Mouse (Mus musculus) brain, embryonic 14.5 days (tissue): Measurements from ENCODE around the gene Rpl10a. TPM values are rescaled to one million over a fixed set of nuclear protein-coding genes. Genes with fewer than 3 reads are reported as not detected.
A peak's percentile ranks its signal among the peaks of the same experiment; 100 is the strongest.

ENCODE experiments used
- DNase-seq: peaks from one replicate; pipeline ENCODE4 v3.0.0-alpha.2; 2011; ENCODE audit warnings: low read depth
- CTCF ChIP-seq: fragments of 200-500 bp; IDR thresholded peaks from 2 replicates; pipeline ENCODE4 v1.5.1; 2012; ENCODE audit warnings: inconsistent platforms, mild to moderate bottlenecking, moderate library complexity, borderline replicate concordance; ENCODE audit not compliant: insufficient read depth, insufficient read length; ENCODE audit errors: extremely low read depth
- POLR2A ChIP-seq: fragments of 200-500 bp; IDR thresholded peaks from 2 replicates; pipeline ENCODE4 v1.6.1; 2012; ENCODE audit warnings: mild to moderate bottlenecking, inconsistent platforms, borderline replicate concordance; ENCODE audit not compliant: poor library complexity, insufficient read depth, insufficient read length, severe bottlenecking; ENCODE audit errors: extremely low read depth
- polyA plus RNA-seq: library from polyadenylated mRNA; depleted of rRNA; stranded (reverse); fragments of >200 nt; gene quantifications from 2 replicates; pipeline ENCODE4 v1.2.3, GENCODE M21; 2012; rRNA removed

Rpl10a gene
- polyA plus RNA-seq: 1,651 and 1,905 TPM in 2 replicates

- peak; percentile 98 for DNase-seq
- TF ChIP-seq CTCF: peak; percentile 77
- TF ChIP-seq POLR2A: peak; percentile 67; the same call in 1 of the 2 replicates
These were observed at the start of gene Rpl10a for GRCm38 (mm10) chr17:28328366-28328928. TSS of gene Rpl10a (plus strand) at chr17:28328471.

GRCm38 (mm10) chr17:28279236-28279635 lies 49.0 kb upstream of the Rpl10a start:
- no peak for TF ChIP-seq POLR2A
- no peak for TF ChIP-seq CTCF
- no peak for DNase-seq

DNA sequence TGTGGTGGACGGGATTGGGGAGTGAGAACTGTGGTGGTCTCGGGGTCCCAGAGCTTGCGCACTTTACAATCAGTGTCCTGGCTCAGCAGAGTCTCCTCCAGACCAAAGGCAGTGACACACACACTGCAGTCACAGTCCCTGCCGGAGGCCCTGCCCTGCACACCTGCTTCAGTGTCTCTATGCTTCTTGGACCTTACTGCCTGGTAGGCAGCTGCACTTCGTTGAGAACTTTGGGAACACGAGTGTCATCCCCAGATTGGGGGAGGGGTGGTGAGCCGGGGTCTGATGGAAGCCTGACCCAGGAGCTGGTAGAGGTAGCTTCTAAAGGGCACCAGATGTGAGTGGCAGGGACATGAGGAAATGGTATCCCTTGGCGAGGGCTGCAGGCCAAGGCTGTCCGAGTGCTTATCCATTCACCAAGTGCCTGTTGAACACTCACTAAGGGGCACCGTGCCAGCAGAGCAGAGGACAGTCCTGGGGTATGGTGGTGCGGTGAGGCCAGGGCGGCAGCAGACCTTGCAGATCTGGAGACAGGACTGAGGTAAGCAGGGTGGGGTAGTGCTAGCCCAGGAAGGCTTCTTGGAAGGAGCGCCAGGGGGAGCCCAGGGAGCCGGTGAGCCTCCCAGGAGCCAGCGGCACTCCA lies 48.4 kb upstream of the Rpl10a start:
- no peak for DNase-seq
- TF ChIP-seq POLR2A (no peak), CTCF (no peak)

GRCm38 (mm10) chr17:28280423-28280800 lies 47.9 kb upstream of the Rpl10a start:
- DNase-seq: no peak
- TF ChIP-seq POLR2A (no peak), CTCF (no peak)

- DNase-seq: no peak
These were observed 47.4 kb upstream of the Rpl10a start for GRCm38 (mm10) chr17:28280831-28281377.

DNA sequence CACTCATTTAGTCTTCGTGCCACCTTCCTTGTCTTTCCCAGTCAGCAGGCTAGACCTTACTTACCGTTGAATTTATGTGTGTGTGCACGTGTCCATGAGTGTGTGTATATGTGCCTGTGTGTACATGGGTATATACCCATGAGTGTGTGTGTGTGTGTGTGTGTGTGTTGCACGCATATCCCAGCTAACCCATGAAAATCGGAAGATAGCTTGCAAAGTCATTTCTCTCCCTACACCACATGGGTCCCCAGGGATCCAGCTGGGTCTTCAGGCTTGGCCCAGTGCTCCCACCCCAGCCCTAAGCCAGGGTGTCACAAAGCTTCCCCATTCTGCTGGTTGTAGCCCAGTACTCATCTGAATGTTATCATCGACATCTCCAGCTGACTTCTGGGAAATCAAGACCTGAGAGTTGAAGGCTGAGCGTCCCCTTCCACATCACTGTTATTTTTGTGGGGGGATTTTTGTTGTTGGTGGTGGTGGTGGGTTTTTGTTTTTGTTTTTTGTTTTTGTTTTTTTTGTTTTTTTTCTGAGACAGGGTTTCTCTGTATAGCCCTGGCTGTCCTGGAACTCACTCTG lies 46.3 kb upstream of the Rpl10a start:
- no peak for DNase-seq
- TF ChIP-seq CTCF: no peak
- TF ChIP-seq POLR2A: no peak

More at GRCm38 (mm10) chr17:28280831-28281377, 47.4 kb upstream of the Rpl10a start:
- no peak for TF ChIP-seq CTCF
- no peak for TF ChIP-seq POLR2A

DNA sequence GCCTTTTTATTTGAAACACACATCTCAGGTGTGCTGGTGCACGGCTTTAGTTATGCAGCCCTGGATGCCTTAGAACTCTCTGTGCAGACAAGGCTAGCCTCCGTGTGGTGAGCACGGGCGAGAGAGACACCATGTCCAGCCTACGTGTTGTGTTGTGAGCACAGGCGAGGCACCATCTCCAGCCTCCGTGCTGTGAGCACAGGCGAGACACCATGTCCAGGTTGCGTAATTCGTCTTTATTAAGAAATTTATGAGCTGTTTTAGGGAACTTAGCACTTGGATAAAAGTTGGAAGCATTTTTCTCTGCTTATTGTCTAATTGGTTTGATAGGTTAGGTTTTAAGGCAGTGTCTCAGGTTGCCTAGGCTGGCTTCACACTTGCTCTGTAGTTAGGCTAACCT lies 45.1 kb upstream of the Rpl10a start:
- TF ChIP-seq CTCF: no peak
- TF ChIP-seq POLR2A: no peak
- no peak for DNase-seq

- no peak for DNase-seq
These were observed 42.1 kb upstream of the Rpl10a start for GRCm38 (mm10) chr17:28286133-28286532.

GRCm38 (mm10) chr17:28286964-28287363 lies 41.3 kb upstream of the Rpl10a start:
- TF ChIP-seq CTCF (no peak), POLR2A (no peak)
- DNase-seq: no peak

More at GRCm38 (mm10) chr17:28286133-28286532, 42.1 kb upstream of the Rpl10a start:
- TF ChIP-seq POLR2A (no peak), CTCF (no peak)

DNA sequence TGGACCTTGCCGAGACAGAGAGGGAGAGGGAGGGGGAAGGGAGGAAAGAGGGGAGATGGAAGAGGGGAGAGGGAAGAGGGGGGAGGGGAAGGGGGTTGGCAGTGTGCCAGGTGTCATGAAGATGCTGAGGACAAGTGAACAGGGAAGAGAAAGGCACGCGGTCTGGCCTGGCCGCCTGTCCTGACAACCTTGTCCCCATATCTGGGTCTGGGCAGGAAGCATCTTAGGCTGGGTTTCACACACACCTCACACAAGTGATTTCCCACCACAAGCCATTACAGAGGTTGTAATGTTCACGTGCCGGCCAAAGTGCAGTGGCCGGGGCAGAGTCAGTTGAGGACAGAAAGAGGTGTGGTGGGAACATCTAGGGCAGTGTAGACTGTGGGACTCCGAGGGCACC lies 40.7 kb upstream of the Rpl10a start:
- no peak for TF ChIP-seq CTCF
- TF ChIP-seq POLR2A: no peak
- DNase-seq: peak; percentile 43

- TF ChIP-seq CTCF (peak; percentile 43; the same call in 1 of the 2 replicates), POLR2A (no peak)
- DNase-seq: peak; percentile 36
These were observed 40.3 kb upstream of the Rpl10a start for GRCm38 (mm10) chr17:28287980-28288379.

DNA sequence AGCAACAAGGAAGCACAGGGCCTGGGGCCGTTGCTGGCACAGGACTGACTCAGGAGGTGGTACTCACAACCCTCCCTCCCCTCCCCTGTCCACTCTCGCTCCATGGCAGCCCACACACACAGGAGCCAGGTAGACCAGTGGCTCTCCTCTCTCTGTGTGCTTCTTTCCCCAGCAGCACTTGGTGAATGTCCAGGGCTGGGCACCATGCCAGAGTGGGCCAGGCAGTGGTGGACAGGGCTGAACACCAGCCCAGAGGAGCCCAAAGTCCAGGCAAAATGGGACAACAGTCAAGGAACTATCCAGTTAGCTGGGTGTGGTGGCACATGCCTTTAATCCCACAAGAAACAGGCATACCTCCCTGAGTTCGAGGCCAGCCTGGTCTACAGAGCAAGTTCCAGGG lies 38.0 kb upstream of the Rpl10a start:
- DNase-seq: no peak

GRCm38 (mm10) chr17:28290671-28291070 lies 37.6 kb upstream of the Rpl10a start:
- no peak for DNase-seq
- TF ChIP-seq CTCF (no peak), POLR2A (no peak)

More for the DNA sequence above, 38.0 kb upstream of the Rpl10a start:
- TF ChIP-seq POLR2A: no peak
